Mouse (Mus musculus): ENCODE results near the gene Cry2.

DNA sequence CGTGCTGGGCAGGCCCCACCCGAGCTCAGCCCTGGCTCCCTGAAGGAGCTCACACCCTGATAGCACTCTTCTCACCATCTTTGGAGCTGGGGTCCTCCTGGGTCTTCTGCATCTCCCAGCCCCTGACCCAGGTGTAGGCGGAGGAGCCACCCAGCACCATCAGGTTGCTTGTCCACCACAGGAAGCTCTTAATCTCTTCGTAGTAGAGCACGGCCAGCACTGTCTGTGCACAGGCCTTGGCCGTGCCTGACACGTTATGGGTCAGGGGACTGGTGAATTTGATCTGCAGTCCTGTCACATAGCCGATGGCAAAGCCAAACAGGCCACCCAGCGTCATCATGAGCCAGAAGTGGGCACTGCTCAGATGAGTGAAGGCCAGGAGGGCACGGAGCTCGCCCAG lies 20.3 kb upstream of the Cry2 start:
- TF ChIP-seq POLR2A (IDR thresholded peaks at IDR 0.05; ENCODE audit: insufficient read depth, low read depth, low read length): no peak
- TF ChIP-seq CTCF (IDR thresholded peaks at IDR 0.05): no peak
